Mouse (Mus musculus): ENCODE data around the gene Dyrk3.
"Not testable (repeated sequence)": the region's sequence is repeated elsewhere in the genome, so short reads cannot be mapped to it uniquely, and the experiment has no call there.

The Dyrk3 gene

DNA sequence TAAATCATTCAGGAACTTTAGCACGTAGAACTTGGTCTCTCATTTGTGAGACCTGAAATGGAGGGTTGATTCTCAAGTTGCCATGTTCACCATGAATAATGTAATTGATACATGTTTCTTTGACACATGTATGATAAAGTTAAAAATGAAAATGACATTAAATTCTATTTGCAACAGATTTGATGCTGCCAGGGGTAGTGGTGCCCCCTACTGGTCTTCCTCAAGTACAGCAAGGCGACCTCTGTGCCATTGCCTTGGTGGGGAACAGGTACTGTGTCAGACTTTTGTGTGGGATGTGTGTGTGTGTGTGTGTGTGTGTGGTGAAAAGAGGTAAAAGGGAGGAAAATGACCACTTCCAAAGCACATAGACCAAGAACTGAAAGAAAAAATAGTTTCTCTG is 17.3 kb upstream of the Dyrk3 start:
- DNase-seq (ENCODE audit: low spot score): peak; percentile 66

GRCm38 (mm10) chr1:131153018-131153629 is 15.0 kb upstream of the Dyrk3 start, which contains the start of gene Eif2d:
TSS of gene Eif2d (plus strand) at chr1:131153181.
- peak; percentile 93 for DNase-seq (ENCODE audit: low spot score)

- no peak for DNase-seq (ENCODE audit: low spot score)
Observed at GRCm38 (mm10) chr1:131149496-131149895, 11.4 kb upstream of the Dyrk3 start.

DNA sequence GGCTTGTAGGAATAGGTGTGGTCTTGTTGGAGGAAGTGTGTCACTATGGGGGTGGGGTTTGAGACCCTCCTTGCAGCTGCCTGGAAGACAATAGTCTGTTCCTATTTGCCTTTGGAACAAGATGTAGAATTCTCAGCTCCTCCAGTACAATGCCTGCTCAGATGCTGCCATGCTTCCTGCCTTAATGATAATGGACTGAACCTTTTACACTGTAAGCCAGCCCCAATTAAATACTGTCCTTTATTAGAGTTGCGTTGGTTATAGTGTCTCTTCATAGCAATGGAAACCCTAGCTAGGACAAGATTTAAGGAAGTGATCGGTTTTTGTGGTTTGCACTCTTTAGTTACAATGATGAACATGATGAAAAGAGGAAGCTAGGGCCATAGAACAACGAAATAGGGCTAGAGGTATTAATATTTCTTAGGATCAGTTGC is 8.1 kb upstream of the Dyrk3 start:
- no peak for DNase-seq (ENCODE audit: low spot score)

DNA sequence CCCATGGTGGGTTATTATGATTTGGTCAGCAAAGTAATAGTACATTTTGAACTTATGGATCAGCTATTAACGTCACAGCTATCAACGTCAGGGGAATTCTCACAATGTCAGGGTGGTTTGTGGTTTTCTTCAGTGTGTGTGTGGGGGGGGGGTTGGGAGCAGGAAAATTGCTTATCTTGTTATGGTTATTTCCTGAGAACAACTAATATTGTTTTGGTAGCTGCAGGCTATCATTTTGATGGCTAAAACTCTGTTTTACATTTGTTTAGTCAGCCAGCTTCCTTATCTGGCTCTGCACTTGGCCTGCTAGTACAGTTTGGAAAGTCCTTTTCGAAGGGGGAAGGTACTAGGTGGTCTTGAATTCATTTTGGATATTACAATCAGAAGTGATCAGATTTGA is 7.1 kb upstream of the Dyrk3 start:
- not testable (repeated sequence) for DNase-seq (ENCODE audit: low spot score)

DNA sequence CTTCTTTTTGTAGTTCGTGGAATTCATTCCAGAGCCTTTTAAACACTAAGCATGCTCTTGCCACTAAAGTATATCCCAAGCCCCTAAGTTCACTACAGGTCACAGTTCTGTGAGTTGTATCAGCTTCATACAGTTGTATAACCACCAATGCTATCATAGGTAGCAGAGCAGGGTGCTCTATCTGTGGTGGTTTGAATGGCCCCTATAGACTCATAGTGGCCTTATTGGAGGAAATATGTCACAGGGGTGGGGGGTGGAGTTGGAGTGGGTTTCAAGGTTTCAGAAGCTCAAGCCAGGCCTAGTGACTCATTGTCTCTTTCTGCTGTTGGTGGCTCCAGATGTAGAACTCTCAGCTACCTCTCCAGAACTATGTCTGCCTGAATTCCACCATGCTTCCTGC is 4.3 kb upstream of the Dyrk3 start:
- no peak for DNase-seq (ENCODE audit: low spot score)

GRCm38 (mm10) chr1:131141449-131141848 is 3.3 kb upstream of the Dyrk3 start:
- no peak for DNase-seq (ENCODE audit: low spot score)

DNA sequence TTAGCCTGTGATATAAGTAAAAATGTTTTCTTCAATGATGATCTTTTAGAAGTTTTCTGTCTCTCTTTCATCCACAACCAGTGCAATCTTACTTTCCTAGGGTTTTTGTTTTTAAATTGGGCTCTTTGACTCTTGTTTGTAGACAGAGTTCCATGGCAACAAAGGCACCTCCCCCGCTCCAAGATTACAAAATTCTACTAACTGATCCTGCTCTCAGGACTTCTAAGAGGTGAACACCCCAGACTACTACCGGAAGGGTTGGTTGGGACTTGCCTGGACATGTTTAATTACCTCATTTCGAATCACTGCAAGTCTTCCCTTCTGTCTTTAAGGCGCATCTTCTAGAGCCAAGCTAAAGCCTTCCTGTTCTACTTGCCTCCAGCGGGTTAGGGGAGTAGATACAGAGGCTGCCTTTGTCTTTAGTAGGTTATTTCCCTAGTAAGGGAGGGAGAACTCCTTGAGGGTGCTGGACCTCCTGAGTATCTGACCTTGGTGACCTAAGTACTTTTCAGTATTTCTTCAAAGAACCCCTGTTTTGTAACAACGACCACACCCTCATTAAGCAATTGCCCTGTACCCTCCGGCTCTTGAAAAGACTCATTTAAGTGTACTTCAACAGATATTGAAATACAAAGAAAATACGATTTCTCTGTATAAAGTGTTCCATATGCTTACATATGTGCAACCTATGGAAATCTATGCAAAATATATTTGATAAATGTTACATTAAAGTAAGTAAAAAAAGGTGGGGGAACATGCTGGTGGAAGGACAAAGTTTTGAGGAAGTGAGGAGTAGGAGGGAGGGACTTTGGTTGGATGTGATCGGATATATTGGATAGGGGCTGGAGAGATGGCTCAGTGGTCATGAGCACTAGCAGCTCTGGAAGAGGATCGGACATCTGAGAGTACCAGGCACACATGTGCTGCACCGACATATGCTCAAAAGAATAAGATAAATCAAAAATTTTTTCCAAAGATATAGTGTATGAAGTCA is 1.3 kb upstream of the Dyrk3 start:
- DNase-seq (ENCODE audit: low spot score): peak; percentile 51

DNA sequence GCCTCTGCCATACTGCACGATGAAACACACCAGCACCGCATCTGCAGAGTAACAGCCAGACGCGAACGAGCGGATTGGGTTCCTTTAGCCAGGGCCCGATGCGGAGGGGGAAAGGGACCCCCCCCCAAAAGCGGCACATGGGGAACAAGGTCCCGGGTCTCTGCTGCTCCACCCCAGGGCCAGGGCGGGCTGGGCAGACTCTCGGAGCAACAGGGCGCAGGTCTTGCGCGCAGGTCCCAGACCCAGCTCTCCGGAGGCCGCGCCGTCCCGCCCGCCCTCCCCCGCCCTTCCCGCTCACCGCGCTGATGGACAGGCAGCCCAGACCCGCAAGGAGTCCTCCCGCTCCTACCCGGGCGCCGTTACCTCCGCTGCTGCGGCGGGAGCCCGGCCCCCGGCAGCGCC is 422 bp downstream of the Dyrk3 start:
- peak; percentile 64 for DNase-seq (ENCODE audit: low spot score)

DNA sequence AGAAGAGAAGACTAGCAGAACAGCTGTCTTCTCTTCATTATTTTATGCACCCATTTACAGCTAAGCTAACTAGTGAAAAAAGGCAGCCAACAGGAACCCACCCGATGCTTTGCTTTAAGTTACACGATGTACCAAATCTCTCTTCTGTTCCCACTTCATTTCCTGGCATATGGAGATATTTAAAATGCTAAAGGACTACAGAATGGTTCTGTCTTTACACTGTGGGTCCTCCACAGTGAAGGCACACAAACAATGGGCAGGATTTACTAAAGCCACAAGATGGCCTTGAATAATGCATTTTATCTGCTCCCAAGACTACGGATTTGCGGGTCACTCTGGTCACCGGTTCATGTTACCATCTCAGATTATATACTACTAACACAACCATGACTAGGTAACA is 1.0 kb downstream of the Dyrk3 start:
- DNase-seq (ENCODE audit: low spot score): peak; percentile 53

DNA sequence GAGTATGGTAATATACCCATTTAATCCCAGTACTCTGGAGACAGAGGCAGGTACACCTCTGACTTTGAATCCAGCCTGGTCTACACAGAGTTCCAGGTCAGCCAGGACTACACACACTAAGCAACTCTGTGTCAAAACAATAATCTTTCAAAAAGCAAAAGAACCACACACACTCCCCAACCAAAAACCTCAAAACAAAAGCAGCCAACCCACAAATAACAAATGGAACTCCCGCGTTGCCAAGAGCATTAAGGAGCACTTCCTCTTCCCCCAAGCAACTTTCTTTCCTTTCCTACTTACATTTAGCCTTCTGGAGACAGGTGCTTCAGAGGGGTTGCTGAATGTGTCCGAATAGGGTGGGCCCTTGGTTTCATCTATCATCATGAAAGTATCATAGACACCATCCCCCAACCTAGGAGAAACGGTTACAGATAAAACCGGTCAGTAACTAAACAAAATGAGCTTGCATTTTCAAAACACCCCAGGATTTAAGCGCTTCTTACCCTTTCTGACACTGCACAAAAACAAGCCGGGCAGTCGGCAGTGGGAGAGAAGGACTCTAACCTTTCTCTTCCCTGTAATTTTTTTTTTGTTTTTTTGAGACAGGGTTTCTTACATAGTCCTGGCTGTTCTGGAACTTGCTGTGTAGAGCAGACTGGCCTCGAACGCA is 2.0 kb downstream of the Dyrk3 start:
- DNase-seq (ENCODE audit: low spot score): no peak

DNA sequence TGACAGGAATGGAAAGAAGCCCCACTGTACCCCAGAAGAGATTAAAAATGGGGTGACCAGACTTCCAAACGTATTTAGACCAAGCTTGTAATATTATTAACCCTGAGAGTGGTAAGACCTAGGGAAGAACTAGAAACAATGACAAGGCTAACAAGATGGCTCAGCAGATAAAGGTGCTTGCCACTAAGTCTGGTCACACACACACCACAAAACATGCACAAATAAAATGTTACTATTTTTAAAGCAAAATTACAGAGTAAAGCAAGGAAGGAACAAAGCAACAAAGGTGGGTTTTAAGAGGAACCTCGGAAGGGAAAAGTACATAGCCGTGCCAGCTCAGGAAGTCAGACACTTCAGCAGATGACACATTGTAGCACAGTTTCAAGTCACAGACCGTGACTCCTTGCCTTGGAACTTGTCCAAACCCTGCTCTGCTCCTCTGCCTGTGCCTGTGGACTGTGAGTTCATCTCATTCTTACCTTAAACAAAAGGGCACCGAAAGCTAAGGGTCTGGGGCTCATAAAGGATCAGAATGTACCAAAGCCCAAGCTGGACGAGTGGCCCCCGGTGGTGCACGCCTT is 3.1 kb downstream of the Dyrk3 start:
- DNase-seq (ENCODE audit: low spot score): no peak

GRCm38 (mm10) chr1:131134231-131134630 is 3.9 kb downstream of the Dyrk3 start:
- no peak for DNase-seq (ENCODE audit: low spot score)

- DNase-seq (ENCODE audit: low spot score): no peak
Observed at GRCm38 (mm10) chr1:131125987-131126744, 12.0 kb downstream of the Dyrk3 start.

DNA sequence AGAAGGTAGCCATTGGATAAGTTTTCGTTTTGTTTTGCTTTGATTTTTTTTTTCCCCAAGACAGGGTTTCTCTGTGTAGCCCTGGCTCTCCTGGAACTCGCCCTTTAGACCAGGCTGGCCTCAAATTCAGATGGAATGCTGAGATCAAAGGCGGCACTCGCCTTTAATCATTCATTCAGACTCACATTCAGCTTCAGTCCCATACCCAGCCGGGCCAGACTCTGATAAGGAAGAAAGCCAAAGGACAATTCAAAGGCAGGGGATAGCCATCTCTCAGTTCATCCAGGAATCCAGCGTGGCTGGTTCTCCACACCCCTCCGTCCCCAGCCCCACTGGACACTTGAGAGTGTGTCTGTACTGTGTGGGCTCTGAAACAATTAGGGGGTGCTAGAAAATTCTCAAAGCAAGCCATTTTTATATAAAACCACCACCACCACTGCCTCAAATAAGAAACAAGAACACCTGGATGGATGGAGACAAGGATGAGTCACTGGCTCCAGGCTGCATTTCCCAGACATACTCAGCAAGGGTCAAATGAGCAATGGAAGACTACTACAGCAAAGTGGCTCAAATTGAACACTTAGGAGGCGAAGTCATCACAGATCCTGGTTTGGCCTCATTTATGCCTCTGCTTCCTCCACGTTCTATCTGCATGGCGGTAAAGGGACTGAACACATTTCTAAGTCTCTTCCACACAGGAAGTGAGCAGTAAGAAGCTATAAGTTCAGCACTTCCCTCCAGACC is 14.4 kb downstream of the Dyrk3 start:
- no peak for DNase-seq (ENCODE audit: low spot score)

- DNase-seq (ENCODE audit: low spot score): peak; percentile 23
Observed at GRCm38 (mm10) chr1:131121987-131122386, 16.2 kb downstream of the Dyrk3 start.

- no peak for DNase-seq (ENCODE audit: low spot score)
Observed at GRCm38 (mm10) chr1:131119026-131119425, 19.1 kb downstream of the Dyrk3 start.

DNA sequence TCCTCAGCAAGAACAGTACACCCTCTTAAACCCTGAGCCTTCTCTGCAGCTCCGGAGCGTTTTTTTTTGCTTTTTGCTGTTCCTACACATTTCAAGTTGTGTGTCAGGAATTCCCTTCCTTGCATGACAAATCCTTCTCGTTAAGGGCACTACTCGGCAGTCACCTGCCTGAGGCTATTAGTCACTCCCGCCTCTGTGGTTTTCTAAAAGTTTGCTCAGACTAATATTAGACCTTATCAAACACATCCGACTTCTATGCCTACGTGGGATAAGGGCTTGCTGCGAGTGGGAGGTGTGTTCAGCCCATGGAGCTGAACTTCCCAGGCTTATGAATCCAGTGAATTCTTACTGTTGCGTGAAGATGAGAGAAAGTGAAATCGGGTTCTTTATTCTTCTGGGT is 19.6 kb downstream of the Dyrk3 start:
- no peak for DNase-seq (ENCODE audit: low spot score)

DNA sequence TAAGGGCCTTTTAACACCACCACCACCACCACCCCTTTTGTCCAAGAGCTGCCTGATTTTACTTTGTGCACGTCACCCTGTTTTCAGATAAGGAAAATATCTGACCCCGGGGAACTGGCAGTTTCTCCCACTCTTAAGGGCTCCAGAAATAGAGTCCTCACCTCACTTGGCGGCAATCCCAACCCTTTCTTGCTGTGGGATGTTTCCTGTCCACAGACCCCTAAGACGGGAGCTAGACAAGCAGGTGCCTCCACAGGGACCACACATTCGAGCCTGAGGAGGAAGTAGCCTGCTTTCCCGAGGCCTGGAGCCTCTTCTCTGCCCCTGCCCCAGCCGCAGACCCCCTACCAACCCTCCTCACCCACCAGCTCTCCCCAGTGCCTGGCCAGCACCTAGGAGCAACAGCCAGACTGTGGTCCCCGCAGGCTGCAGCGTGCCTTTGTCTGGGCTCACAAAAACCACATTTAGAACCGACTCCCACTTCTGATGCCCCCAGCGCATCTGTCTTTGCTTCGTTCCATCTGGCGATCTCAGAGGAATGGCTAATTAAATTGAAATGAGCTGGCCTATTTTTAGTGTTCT is 21.6 kb downstream of the Dyrk3 start:
- no peak for DNase-seq (ENCODE audit: low spot score)

GRCm38 (mm10) chr1:131115932-131116331 is 22.2 kb downstream of the Dyrk3 start:
- DNase-seq (ENCODE audit: low spot score): peak; percentile 85

Data from embryo, embryonic 10.5 days (tissue).